Mouse (Mus musculus): ENCODE measurements at regions not wholly inside any gene's neighbourhood (a gene's known extent, or its start where the extent isn't known, plus 50 kb on each side); places are given as distances from the start of the nearest gene placed in this dataset.

- H3K9me3 ChIP-seq (ENCODE audit: low read length) = no peaks in the 10 kb centered on the region
- ATAC-seq = peak; percentile 88
- H3K36me3 ChIP-seq (replicated peaks; ENCODE audit: insufficient read depth, low read length) = no peaks in the 10 kb centered on the region
- peak overlapping the region; percentile 34; the same call in 1 of the 2 replicates for H3K9ac ChIP-seq (replicated peaks)
- H3K4me2 ChIP-seq (ENCODE audit: low read depth, low read length) = peak overlapping the region; percentile 35
- no peaks in the 10 kb centered on the region for H3K27me3 ChIP-seq (ENCODE audit: insufficient read depth, low read length)
- WGBS (ENCODE audit: insufficient replicate concordance) = 42% methylated on average over 16 of the region's 16 CpGs
- H3K27ac ChIP-seq (ENCODE audit: low read depth) = peak overlapping the region; percentile 48; the same call in 1 of the 2 replicates
- no peak overlapping the region for H3K4me3 ChIP-seq (ENCODE audit: low read depth, low read length)
- peaks cover 11% of the 10 kb centered on the region for H3K4me1 ChIP-seq (ENCODE audit: insufficient read depth)
- no peak for TF ChIP-seq CTCF (IDR thresholded peaks at IDR 0.05; ENCODE audit: low read depth)
- peak; percentile 64; the same call in 1 of the 2 replicates for TF ChIP-seq EP300 (IDR thresholded peaks at IDR 0.05; ENCODE audit: low read depth)
- peak; percentile 56 for DNase-seq
Measured at GRCm38 (mm10) chr15:62098791-62099660, 1176.2 kb upstream of the A1bg start.

GRCm38 (mm10) chr15:62096778-62097177 lies 1174.0 kb upstream of the A1bg start:
- no peak for TF ChIP-seq CTCF (IDR thresholded peaks at IDR 0.05; ENCODE audit: low read depth)
- no peak for TF ChIP-seq EP300 (IDR thresholded peaks at IDR 0.05; ENCODE audit: low read depth)
- DNase-seq = no peak
- 77% methylated on average over 7 of the region's 7 CpGs for WGBS (ENCODE audit: insufficient replicate concordance)

GRCm38 (mm10) chr15:62095198-62095597 lies 1172.4 kb upstream of the A1bg start:
- no peak overlapping the region for H3K27ac ChIP-seq (ENCODE audit: low read depth)
- TF ChIP-seq EP300 (IDR thresholded peaks at IDR 0.05; ENCODE audit: low read depth) (no peak), CTCF (IDR thresholded peaks at IDR 0.05; ENCODE audit: low read depth) (no peak)
- no peaks in the 10 kb centered on the region for H3K9me3 ChIP-seq (ENCODE audit: low read length)
- H3K36me3 ChIP-seq (replicated peaks; ENCODE audit: insufficient read depth, low read length) = no peaks in the 10 kb centered on the region
- no peak overlapping the region for H3K9ac ChIP-seq (replicated peaks)
- peaks cover 20% of the 10 kb centered on the region for H3K4me1 ChIP-seq (ENCODE audit: insufficient read depth)
- H3K27me3 ChIP-seq (ENCODE audit: insufficient read depth, low read length) = no peaks in the 10 kb centered on the region
- 73% methylated on average over 3 of the region's 3 CpGs for WGBS (ENCODE audit: insufficient replicate concordance)
- no peak overlapping the region for H3K4me2 ChIP-seq (ENCODE audit: low read depth, low read length)
- no peak for DNase-seq
- H3K4me3 ChIP-seq (ENCODE audit: low read depth, low read length) = no peak overlapping the region
- no peak for ATAC-seq

More at GRCm38 (mm10) chr15:62096778-62097177, 1174.0 kb upstream of the A1bg start:
- Histone ChIP-seq H3K4me1 (ENCODE audit: insufficient read depth) (peaks cover 18% of the 10 kb centered on the region), H3K4me2 (ENCODE audit: low read depth, low read length) (no peak overlapping the region), H3K9me3 (ENCODE audit: low read length) (no peaks in the 10 kb centered on the region), H3K36me3 (replicated peaks; ENCODE audit: insufficient read depth, low read length) (no peaks in the 10 kb centered on the region), H3K27me3 (ENCODE audit: insufficient read depth, low read length) (no peaks in the 10 kb centered on the region), H3K27ac (ENCODE audit: low read depth) (no peak overlapping the region), H3K9ac (replicated peaks) (no peak overlapping the region), H3K4me3 (ENCODE audit: low read depth, low read length) (no peak overlapping the region)
- no peak for ATAC-seq

- DNase-seq = no peak
- Histone ChIP-seq H3K4me2 (ENCODE audit: low read depth, low read length) (no peak overlapping the region), H3K36me3 (replicated peaks; ENCODE audit: insufficient read depth, low read length) (no peaks in the 10 kb centered on the region), H3K9ac (replicated peaks) (no peak overlapping the region), H3K27me3 (ENCODE audit: insufficient read depth, low read length) (no peaks in the 10 kb centered on the region), H3K9me3 (ENCODE audit: low read length) (no peaks in the 10 kb centered on the region), H3K4me3 (ENCODE audit: low read depth, low read length) (no peak overlapping the region), H3K4me1 (ENCODE audit: insufficient read depth) (peaks cover 13% of the 10 kb centered on the region), H3K27ac (ENCODE audit: low read depth) (no peak overlapping the region)
- WGBS (ENCODE audit: insufficient replicate concordance) = 79% methylated on average over 4 of the region's 4 CpGs
- TF ChIP-seq EP300 (IDR thresholded peaks at IDR 0.05; ENCODE audit: low read depth) (no peak), CTCF (IDR thresholded peaks at IDR 0.05; ENCODE audit: low read depth) (no peak)
- ATAC-seq = no peak
Measured at GRCm38 (mm10) chr15:62093672-62094071, 1170.9 kb upstream of the A1bg start.

- no peak for DNase-seq
- H3K36me3 ChIP-seq (replicated peaks; ENCODE audit: insufficient read depth, low read length) = no peaks in the 10 kb centered on the region
- no peaks in the 10 kb centered on the region for H3K9me3 ChIP-seq (ENCODE audit: low read length)
- H3K4me1 ChIP-seq (ENCODE audit: insufficient read depth) = peaks cover 9% of the 10 kb centered on the region; the same call in 1 of the 2 replicates
- H3K4me3 ChIP-seq (ENCODE audit: low read depth, low read length) = no peak overlapping the region
- TF ChIP-seq EP300 (IDR thresholded peaks at IDR 0.05; ENCODE audit: low read depth) = no peak
- TF ChIP-seq CTCF (IDR thresholded peaks at IDR 0.05; ENCODE audit: low read depth) = no peak
- 38% methylated on average over 5 of the region's 5 CpGs for WGBS (ENCODE audit: insufficient replicate concordance)
- H3K27me3 ChIP-seq (ENCODE audit: insufficient read depth, low read length) = no peaks in the 10 kb centered on the region
- H3K9ac ChIP-seq (replicated peaks) = no peak overlapping the region
- H3K27ac ChIP-seq (ENCODE audit: low read depth) = no peak overlapping the region
- H3K4me2 ChIP-seq (ENCODE audit: low read depth, low read length) = no peak overlapping the region
- ATAC-seq = no peak
Measured at GRCm38 (mm10) chr15:62092671-62093185, 1169.9 kb upstream of the A1bg start.
